Mouse (Mus musculus) embryonic fibroblast, embryonic 13.5 days (primary cell): ENCODE measurements around the gene Anapc13.

Source experiments
- CTCF ChIP-seq: IDR thresholded peaks from 2 replicates; pipeline ENCODE4 v1.5.1; 2011; ENCODE audit warnings: mild to moderate bottlenecking, control low read depth, low read length, moderate library complexity, borderline replicate concordance; ENCODE audit not compliant: insufficient read depth
- POLR2A ChIP-seq: IDR thresholded peaks from 2 replicates; pipeline ENCODE4 v1.6.1; 2011; ENCODE audit warnings: low read depth, mild to moderate bottlenecking, control low read depth, low read length, moderate library complexity

DNA sequence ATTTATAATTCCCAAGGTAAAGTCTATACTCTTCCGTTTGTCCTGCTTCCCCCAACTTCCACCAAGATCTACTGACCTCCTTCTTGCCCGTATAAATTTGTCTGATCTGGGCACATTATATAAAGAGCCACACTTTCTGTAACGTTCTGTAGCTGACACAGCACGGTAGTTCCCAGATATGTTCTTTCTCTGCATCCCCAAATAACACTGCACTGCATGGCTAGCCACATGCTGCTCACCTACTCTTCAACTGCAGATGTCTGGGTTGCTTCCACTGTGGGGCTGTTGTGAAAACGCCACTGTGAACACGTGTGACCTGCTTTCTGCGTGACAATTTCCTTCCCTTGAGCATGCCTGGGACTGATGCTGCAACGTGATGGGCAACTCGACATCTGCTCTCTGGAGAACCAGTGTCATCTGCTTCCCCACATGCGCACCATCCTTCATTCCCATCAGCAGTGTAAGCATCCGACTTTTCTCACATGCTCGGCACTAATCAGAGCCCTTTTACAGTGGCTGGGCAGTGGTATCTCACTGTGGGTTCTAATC, 44.1 kb upstream of the Anapc13 start:
- no peak for TF ChIP-seq POLR2A
- no peak for TF ChIP-seq CTCF
